Mouse (Mus musculus) lung, postnatal 36 days (tissue): ENCODE measurements around the gene Camkmt.

Experiments used
- DNase-seq: peaks from one replicate; pipeline ENCODE4 v3.0.0; 2022; ENCODE audit warnings: mixed read lengths

Camkmt gene

DNA sequence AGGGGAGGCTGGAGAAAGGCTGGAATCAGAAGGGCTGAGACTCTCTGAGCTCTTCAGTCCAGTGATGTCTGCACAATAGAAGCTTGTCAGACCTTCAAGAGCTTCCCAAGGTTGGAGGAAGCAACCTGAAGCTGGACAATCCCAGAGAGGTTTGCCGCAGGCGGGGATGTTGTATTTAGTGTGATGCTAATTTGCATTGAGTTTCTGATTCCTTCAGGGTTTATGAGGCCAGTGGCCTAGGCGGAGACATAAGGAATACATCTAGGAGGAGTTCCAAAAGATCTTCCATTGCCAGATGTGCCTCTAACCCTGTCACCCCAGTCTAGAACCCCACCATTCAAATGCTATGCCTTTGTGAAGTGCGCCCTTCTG lies 416.7 kb downstream of the Camkmt start:
- DNase-seq: no peak
